Mouse (Mus musculus): ENCODE measurements around the gene Taok1. TPM values are rescaled to one million over a fixed set of nuclear protein-coding genes. Genes with fewer than 3 reads are reported as not detected.

The Taok1 gene
- polyA plus RNA-seq, 1 experiment from 2014 or later = 13.9 TPM

DNA sequence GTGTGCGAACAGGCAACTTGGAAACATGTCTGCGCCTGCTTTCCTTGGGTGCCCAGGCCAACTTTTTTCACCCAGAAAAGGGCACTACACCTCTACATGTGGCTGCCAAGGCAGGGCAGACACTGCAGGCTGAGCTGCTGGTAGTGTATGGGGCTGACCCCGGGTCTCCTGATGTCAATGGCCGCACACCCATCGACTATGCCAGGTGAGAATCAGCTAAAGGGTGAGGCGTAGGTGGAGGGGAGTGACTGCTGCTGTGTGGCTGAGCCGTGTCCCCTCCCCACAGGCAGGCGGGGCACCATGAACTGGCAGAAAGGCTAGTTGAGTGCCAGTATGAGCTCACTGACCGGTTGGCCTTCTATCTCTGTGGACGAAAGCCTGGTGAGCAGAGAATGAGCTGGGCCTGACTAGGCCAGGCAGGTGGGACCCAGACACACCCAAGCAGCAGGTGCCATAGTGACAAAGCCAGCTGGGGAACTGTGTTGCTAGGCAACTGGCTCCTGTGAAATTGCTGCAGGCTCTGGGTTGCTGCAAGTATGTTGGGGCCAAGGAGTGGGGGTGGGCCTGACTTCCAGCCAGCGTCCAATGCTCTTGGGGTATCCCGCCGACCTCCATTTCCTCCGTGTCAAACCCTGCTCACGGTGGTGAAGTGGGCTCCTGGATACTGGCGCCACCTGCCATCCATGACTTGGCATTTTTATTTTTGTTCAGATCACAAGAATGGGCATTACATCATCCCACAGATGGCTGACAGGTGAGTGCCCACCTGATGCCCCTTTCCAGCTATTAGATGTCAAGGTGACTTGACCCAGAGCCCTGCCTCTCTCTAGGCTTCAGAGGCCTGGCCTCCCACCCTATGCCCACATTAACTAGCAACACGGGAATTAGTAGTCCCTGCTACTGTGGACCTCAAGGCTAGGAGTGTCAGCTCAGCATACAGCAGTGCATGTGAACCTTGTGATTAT lies 107.0 kb downstream of the Taok1 start:
- H3K27ac ChIP-seq (replicated peaks) = 0 out of 2 replicates have a peak overlapping the region, but pooled peaks have one; percentile 23
- H3K9me3 ChIP-seq (replicated peaks) = no peaks in the 10 kb centered on the region
- WGBS = 90% methylated on average over 17 of the region's 17 CpGs
- H3K4me3 ChIP-seq = 0 out of 2 replicates have a peak overlapping the region, but pooled peaks have one; percentile 3
- H3K4me1 ChIP-seq = peaks cover 56% of the 10 kb centered on the region
- peaks cover 75% of the 10 kb centered on the region for H3K36me3 ChIP-seq
- no peak for DNase-seq (ENCODE audit: low spot score)
- H3K27me3 ChIP-seq (ENCODE audit: low read depth, poor library complexity, severe bottlenecking) = no peaks in the 10 kb centered on the region

GRCm38 (mm10) chr11:77499354-77499753 lies 108.3 kb downstream of the Taok1 start:
- Histone ChIP-seq H3K9me3 (replicated peaks) (no peaks in the 10 kb centered on the region), H3K27me3 (ENCODE audit: low read depth, poor library complexity, severe bottlenecking) (no peaks in the 10 kb centered on the region), H3K4me1 (peaks cover 68% of the 10 kb centered on the region), H3K36me3 (peaks cover 62% of the 10 kb centered on the region), H3K27ac (replicated peaks) (no peak overlapping the region), H3K4me3 (no peak overlapping the region)
- no peak for DNase-seq (ENCODE audit: low spot score)
- WGBS = 92% methylated on average over 7 of the region's 7 CpGs

DNA sequence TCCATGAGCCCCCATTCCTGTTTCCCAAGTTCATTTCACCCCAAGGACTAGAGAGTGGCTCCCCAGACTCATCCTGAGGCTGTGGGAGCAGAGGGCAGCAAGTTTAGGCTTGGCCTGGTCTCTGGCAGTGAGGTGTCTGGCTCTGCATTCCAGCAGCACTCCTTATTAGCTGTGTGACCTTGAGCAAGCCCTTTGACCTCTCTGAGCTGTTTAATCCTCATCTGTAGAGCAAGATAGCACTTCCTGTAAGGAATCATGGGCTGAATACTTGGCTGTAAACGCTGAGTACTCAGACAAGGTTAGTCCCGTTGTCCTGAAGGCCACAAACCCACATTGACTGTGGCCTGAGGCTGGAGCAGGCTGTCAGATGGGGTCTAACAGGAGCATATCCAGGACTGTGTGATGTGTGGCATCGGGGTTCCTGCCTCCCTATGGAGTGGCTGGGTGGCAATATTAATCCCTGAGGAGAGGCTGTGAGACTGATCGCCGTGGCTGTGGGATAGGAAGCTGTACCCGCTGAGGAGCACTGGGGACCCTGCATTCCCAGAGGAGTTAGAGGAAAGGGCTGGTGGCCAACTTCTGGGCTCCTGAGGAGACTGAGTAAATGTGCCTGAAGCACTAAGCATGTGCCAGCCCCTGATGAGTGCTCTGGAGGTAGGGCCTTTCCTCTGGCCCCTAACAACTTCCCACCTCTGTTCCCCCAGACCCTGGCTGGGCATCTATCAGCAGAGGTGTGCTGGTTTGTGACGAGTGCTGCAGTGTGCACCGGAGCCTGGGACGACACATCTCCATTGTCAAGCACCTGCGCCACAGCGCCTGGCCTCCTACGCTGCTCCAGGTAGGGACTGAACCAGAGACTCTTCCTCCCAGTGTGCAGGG lies 109.1 kb downstream of the Taok1 start:
- WGBS = 69% methylated on average over 12 of the region's 12 CpGs
- H3K4me3 ChIP-seq = peak overlapping the region; percentile 36
- H3K4me1 ChIP-seq = peaks cover 77% of the 10 kb centered on the region
- H3K27ac ChIP-seq (replicated peaks) = peak overlapping the region; percentile 81
- no peaks in the 10 kb centered on the region for H3K27me3 ChIP-seq (ENCODE audit: low read depth, poor library complexity, severe bottlenecking)
- H3K36me3 ChIP-seq = peaks cover 54% of the 10 kb centered on the region
- H3K9me3 ChIP-seq (replicated peaks) = no peaks in the 10 kb centered on the region
- DNase-seq (ENCODE audit: low spot score) = no peak

- H3K27me3 ChIP-seq (ENCODE audit: low read depth, poor library complexity, severe bottlenecking) = no peaks in the 10 kb centered on the region
- H3K9me3 ChIP-seq (replicated peaks) = no peaks in the 10 kb centered on the region
- H3K4me3 ChIP-seq = peak overlapping the region; percentile 36
- peaks cover 47% of the 10 kb centered on the region for H3K36me3 ChIP-seq
- 10% methylated on average over 4 of the region's 4 CpGs for WGBS
- peaks cover 79% of the 10 kb centered on the region for H3K4me1 ChIP-seq
- peak; percentile 55 for DNase-seq (ENCODE audit: low spot score)
- peak overlapping the region; percentile 81 for H3K27ac ChIP-seq (replicated peaks)
These were observed 109.8 kb downstream of the Taok1 start for GRCm38 (mm10) chr11:77497851-77498250.

DNA sequence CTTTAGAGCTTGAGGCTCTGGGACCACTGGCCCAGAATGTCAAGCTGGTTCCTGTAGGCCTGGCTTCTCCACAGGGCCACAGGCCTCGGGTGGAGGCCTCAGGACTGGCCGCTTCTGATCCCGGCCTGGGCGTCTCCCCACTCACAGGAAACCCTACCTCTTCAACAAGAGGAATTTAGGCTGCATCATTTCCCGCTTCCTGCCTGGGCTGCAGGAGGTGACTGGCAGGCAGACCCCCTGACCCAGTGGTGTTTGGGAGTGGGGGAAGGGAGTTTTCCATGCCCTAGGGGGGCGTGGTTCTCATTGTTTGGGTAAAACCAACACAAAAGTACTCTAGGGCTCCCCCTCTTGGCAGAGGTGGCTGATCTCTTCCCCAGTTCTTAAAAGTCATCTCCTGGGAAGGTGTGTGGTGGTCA lies 110.3 kb downstream of the Taok1 start:
- 13% methylated on average over 6 of the region's 6 CpGs for WGBS
- H3K9me3 ChIP-seq (replicated peaks) = no peaks in the 10 kb centered on the region
- no peaks in the 10 kb centered on the region for H3K27me3 ChIP-seq (ENCODE audit: low read depth, poor library complexity, severe bottlenecking)
- H3K4me1 ChIP-seq = peaks cover 84% of the 10 kb centered on the region
- H3K36me3 ChIP-seq = peaks cover 42% of the 10 kb centered on the region
- peak; percentile 78 for DNase-seq (ENCODE audit: low spot score)
- H3K4me3 ChIP-seq = peak overlapping the region; percentile 36
- peak overlapping the region; percentile 81 for H3K27ac ChIP-seq (replicated peaks)

GRCm38 (mm10) chr11:77495507-77495906 lies 112.1 kb downstream of the Taok1 start:
- Histone ChIP-seq H3K4me3 (no peak overlapping the region), H3K27me3 (ENCODE audit: low read depth, poor library complexity, severe bottlenecking) (0 out of 2 replicates have a peak, but pooled peaks cover 5% of the 10 kb centered on the region), H3K27ac (replicated peaks) (peak overlapping the region; percentile 24; the same call in 1 of the 2 replicates), H3K9me3 (replicated peaks) (no peaks in the 10 kb centered on the region), H3K4me1 (peaks cover 95% of the 10 kb centered on the region), H3K36me3 (peaks cover 24% of the 10 kb centered on the region)
- DNase-seq (ENCODE audit: low spot score) = no peak

DNA sequence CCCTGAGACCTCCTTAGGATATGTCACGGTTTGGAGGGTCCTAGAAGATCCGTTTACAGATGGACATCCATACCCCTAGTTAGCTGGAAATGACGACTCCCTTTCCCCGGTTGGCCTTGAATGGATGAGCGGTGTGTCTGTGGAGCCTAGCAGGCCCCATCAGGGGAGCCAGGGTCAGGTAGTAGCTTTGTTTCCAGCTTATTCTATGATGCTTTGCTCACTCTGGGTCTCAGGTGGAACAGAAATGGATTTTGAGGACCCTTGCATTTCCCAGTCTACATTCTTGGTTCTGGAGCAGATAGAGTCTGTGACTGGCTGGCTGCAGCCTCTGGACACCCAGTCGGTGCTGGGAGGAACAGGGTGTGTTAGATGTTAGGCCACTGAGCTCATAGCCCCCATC lies 112.8 kb downstream of the Taok1 start:
- H3K36me3 ChIP-seq = peaks cover 17% of the 10 kb centered on the region
- peak overlapping the region; percentile 93; the same call in 1 of the 2 replicates for H3K27ac ChIP-seq (replicated peaks)
- 78% methylated on average over 6 of the region's 6 CpGs for WGBS
- DNase-seq (ENCODE audit: low spot score) = no peak
- H3K27me3 ChIP-seq (ENCODE audit: low read depth, poor library complexity, severe bottlenecking) = 0 out of 2 replicates have a peak, but pooled peaks cover 9% of the 10 kb centered on the region
- H3K4me1 ChIP-seq = peaks cover 95% of the 10 kb centered on the region
- H3K9me3 ChIP-seq (replicated peaks) = no peaks in the 10 kb centered on the region
- H3K4me3 ChIP-seq = peak overlapping the region; percentile 81

DNA sequence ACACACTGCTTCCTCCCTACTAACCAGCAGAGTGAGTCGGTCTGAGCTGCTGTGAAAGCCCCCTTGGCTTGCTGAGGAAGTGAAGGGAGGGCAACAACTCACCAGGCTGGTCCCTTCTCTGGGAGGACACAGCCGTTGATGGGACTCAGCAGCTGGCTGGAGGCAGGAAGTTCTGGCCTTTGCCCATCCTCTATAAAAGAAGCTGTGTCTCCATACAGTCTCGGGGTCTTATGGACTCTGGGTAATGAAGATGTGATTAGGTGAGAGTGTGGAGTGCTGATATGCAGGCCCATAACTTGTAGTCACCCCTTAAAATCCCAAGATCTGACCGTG lies 113.3 kb downstream of the Taok1 start:
- Histone ChIP-seq H3K27ac (replicated peaks) (peak overlapping the region; percentile 93), H3K4me1 (peaks cover 91% of the 10 kb centered on the region), H3K36me3 (peaks cover 12% of the 10 kb centered on the region), H3K9me3 (replicated peaks) (no peaks in the 10 kb centered on the region), H3K4me3 (peak overlapping the region; percentile 81), H3K27me3 (ENCODE audit: low read depth, poor library complexity, severe bottlenecking) (0 out of 2 replicates have a peak, but pooled peaks cover 9% of the 10 kb centered on the region)
- DNase-seq (ENCODE audit: low spot score) = no peak
- WGBS = 36% methylated on average over 4 of the region's 4 CpGs

- DNase-seq (ENCODE audit: low spot score) = peak; percentile 58
- 3% methylated on average over 71 of the region's 74 CpGs for WGBS
- H3K36me3 ChIP-seq = peaks cover 6% of the 10 kb centered on the region
- H3K9me3 ChIP-seq (replicated peaks) = no peaks in the 10 kb centered on the region
- H3K27me3 ChIP-seq (ENCODE audit: low read depth, poor library complexity, severe bottlenecking) = 0 out of 2 replicates have a peak, but pooled peaks cover 9% of the 10 kb centered on the region
- H3K4me3 ChIP-seq = peak within 1 kb of the TSS; percentile 81
- peaks cover 91% of the 10 kb centered on the region for H3K4me1 ChIP-seq
- H3K27ac ChIP-seq (replicated peaks) = peak within 1 kb of the TSS; percentile 93
These were observed 113.9 kb downstream of the Taok1 start, which contains the start of gene Git1 for GRCm38 (mm10) chr11:77493512-77494343. Gene Git1, plus strand, starts transcription at chr11:77493562.

DNA sequence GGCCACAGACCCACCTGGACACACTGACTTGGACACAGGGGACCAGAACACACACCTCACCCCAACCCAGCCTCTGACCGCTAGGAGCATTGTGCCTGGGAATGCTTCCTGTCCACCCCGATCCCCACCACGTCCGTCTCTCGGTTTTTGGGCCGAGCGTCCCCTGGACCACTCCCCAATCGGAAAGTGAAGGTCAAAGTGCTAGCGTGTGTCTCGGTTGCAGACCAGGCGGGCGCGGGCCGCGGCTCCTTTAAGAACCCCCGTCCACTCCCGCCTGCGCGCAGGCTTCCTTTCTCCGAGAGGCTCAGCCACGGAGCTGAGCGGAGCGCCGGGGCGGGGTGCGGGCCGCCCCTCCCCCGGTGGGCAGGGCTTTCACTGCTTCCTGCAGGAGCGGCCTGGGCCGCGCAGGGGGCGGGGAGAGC lies 114.7 kb downstream of the Taok1 start:
- DNase-seq (ENCODE audit: low spot score) = peak; percentile 90
- H3K27me3 ChIP-seq (ENCODE audit: low read depth, poor library complexity, severe bottlenecking) = 0 out of 2 replicates have a peak, but pooled peaks cover 9% of the 10 kb centered on the region
- WGBS = 0% methylated on average over 32 of the region's 32 CpGs
- H3K27ac ChIP-seq (replicated peaks) = peak overlapping the region; percentile 93
- H3K36me3 ChIP-seq = 0 out of 2 replicates have a peak, but pooled peaks cover 5% of the 10 kb centered on the region
- H3K9me3 ChIP-seq (replicated peaks) = no peaks in the 10 kb centered on the region
- peaks cover 91% of the 10 kb centered on the region for H3K4me1 ChIP-seq
- peak overlapping the region; percentile 81 for H3K4me3 ChIP-seq

GRCm38 (mm10) chr11:77492311-77492871 lies 115.2 kb downstream of the Taok1 start:
- peak overlapping the region; percentile 81 for H3K4me3 ChIP-seq
- H3K27me3 ChIP-seq (ENCODE audit: low read depth, poor library complexity, severe bottlenecking) = 0 out of 2 replicates have a peak, but pooled peaks cover 9% of the 10 kb centered on the region
- no peaks in the 10 kb centered on the region for H3K9me3 ChIP-seq (replicated peaks)
- DNase-seq (ENCODE audit: low spot score) = no peak
- H3K36me3 ChIP-seq = 0 out of 2 replicates have a peak, but pooled peaks cover 5% of the 10 kb centered on the region
- H3K27ac ChIP-seq (replicated peaks) = peak overlapping the region; percentile 93
- WGBS = 2% methylated on average over 18 of the region's 18 CpGs
- peaks cover 91% of the 10 kb centered on the region for H3K4me1 ChIP-seq

Data from midbrain, embryonic 10.5 days (tissue).